Mouse (Mus musculus) lung, embryonic 14.5 days (tissue): Measurements from ENCODE around the gene Gucd1. TPM values are rescaled to one million over a fixed set of nuclear protein-coding genes. Genes with fewer than 3 reads are reported as not detected.
"Not testable (repeated sequence)": the region's sequence is repeated elsewhere in the genome, so short reads cannot be mapped to it uniquely, and the experiment has no call there.

Source experiments
- ATAC-seq: fragments of 200-750 bp; cut with Nextera tagmentation; 2 replicates; pipeline ENCODE4 v1.8.0; 2017; ENCODE audit warnings: mild to moderate bottlenecking, moderate TSS enrichment, moderate library complexity; ENCODE audit not compliant: insufficient read depth
- DNase-seq: peaks from one replicate; pipeline ENCODE4 v3.0.0-alpha.2; 2015
- H3K27ac ChIP-seq: fragments of 300-500 bp; sonication (generic); 2 replicates; pipeline ENCODE4 v1.5.1; 2014; ENCODE audit warnings: low read depth, mild to moderate bottlenecking, moderate library complexity
- H3K27me3 ChIP-seq: fragments of 300-500 bp; sonication (generic); 2 replicates; pipeline ENCODE4 v1.6.1; 2014; ENCODE audit warnings: low read length, control low read depth; ENCODE audit not compliant: insufficient read depth
- H3K36me3 ChIP-seq: fragments of 300-500 bp; sonication (generic); 2 replicates; pipeline ENCODE4 v1.6.1; 2014; ENCODE audit warnings: control low read depth; ENCODE audit not compliant: insufficient read depth
- H3K4me1 ChIP-seq: fragments of 300-500 bp; sonication (generic); 2 replicates; pipeline ENCODE4 v1.6.1; 2014; ENCODE audit warnings: antibody characterized with exemption, control low read depth; ENCODE audit not compliant: insufficient read depth
- H3K4me2 ChIP-seq: fragments of 300-500 bp; sonication (generic); 2 replicates; pipeline ENCODE4 v1.6.1; 2014; ENCODE audit warnings: mild to moderate bottlenecking
- H3K4me3 ChIP-seq: fragments of 300-500 bp; sonication (generic); 2 replicates; pipeline ENCODE4 v1.5.1; 2014; ENCODE audit warnings: low read depth, low read length
- H3K9ac ChIP-seq: fragments of 300-500 bp; sonication (generic); 2 replicates; pipeline ENCODE4 v1.6.1; 2014
- H3K9me3 ChIP-seq: fragments of 300-500 bp; sonication (generic); 2 replicates; pipeline ENCODE4 v1.6.1; 2016; ENCODE audit warnings: low read depth, low read length, control low read depth
- CTCF ChIP-seq: IDR thresholded peaks from 2 replicates; pipeline ENCODE4 v1.5.1; 2016; ENCODE audit warnings: antibody characterized with exemption, low read depth
- WGBS: fragments of 180-500 bp; shearing (Covaris S2); extraction: QIAGEN DNeasy Blood & Tissue Kit; methylation state at CpG from one replicate; pipeline ENCODE4 v1.1.7; 2014; 5-methylcytosine and 5-hydroxymethylcytosine counted together
- polyA plus RNA-seq: library from polyadenylated mRNA; unstranded; fragments of >200 nt; fragmentation: Nextera tagmentation; extraction: Ambion mirVana; gene quantifications from 2 replicates; pipeline ENCODE4 v1.2.1, GENCODE M21; 2014

Gucd1 gene
- polyA plus RNA-seq, 1 experiment from 2014 or later: 32.6 TPM

DNA sequence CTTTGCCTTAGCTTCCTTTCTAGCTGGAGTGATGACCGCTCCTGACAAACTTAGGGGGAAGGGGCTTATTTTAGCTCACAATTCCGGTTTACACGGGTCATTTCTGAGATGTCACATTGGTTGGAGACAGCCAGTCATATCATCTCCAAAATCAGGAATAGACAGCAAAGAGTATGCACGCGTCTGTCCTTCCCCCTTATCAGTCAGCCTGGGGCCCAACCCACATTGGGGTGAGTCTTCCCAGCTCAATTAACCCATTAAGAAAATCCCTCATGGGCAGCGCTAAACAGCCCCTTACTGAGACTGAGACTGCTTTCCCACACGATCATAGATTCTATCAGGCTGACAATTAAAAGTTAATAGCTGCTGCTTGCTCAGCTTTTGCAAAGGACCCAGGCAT is 3.4 kb downstream of the Gucd1 start:
- no peak overlapping the region for H3K4me3 ChIP-seq
- no peak for DNase-seq
- H3K9me3 ChIP-seq: no peaks in the 10 kb centered on the region
- WGBS: 61% methylated on average over 7 of the region's 7 CpGs
- no peak for TF ChIP-seq CTCF
- H3K4me2 ChIP-seq: no peak overlapping the region; the same call in 1 of the 2 replicates
- H3K36me3 ChIP-seq: peaks cover 30% of the 10 kb centered on the region
- no peak overlapping the region for H3K9ac ChIP-seq
- H3K4me1 ChIP-seq: 0 out of 2 replicates have a peak, but pooled peaks cover 6% of the 10 kb centered on the region
- no peaks in the 10 kb centered on the region for H3K27me3 ChIP-seq
- H3K27ac ChIP-seq: no peak overlapping the region
- ATAC-seq: no peak

GRCm38 (mm10) chr10:75513306-75514067 is 4.3 kb downstream of the Gucd1 start:
- H3K27ac ChIP-seq: no peak overlapping the region
- no peak overlapping the region for H3K4me2 ChIP-seq
- no peak overlapping the region for H3K4me3 ChIP-seq
- no peaks in the 10 kb centered on the region for H3K4me1 ChIP-seq
- no peak overlapping the region for H3K9ac ChIP-seq
- no peak for ATAC-seq
- no peaks in the 10 kb centered on the region for H3K27me3 ChIP-seq
- WGBS: 88% methylated on average over 8 of the region's 8 CpGs
- TF ChIP-seq CTCF: no peak
- peaks cover 35% of the 10 kb centered on the region for H3K36me3 ChIP-seq
- no peaks in the 10 kb centered on the region for H3K9me3 ChIP-seq
- DNase-seq: no peak

- DNase-seq: no peak
Measured at GRCm38 (mm10) chr10:75512796-75513195, 5.0 kb downstream of the Gucd1 start.

DNA sequence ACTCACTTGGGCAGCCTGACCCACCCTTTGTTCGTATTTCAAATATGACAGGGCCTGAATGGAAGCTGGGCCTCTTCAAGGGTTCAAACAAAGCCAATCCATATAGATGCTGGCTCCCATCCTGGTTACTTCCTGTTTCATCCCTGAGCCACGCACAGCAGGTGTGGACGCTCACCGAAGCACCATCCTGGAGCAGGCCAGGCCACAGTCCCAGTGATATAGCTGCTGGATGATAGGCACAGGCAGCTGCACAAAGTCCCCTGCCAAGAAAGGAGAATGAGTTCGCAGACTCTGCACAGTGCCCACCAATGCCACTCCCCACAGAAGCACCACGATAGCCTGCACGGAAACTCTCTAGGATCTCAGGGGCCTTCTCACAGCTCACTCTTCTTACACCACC is 5.9 kb downstream of the Gucd1 start:
- no peak for DNase-seq
- no peak for ATAC-seq
- no peak overlapping the region for H3K4me3 ChIP-seq
- no peak overlapping the region for H3K27ac ChIP-seq
- no peaks in the 10 kb centered on the region for H3K4me1 ChIP-seq
- no peak overlapping the region for H3K9ac ChIP-seq
- no peaks in the 10 kb centered on the region for H3K9me3 ChIP-seq
- no peak overlapping the region for H3K4me2 ChIP-seq
- WGBS: 88% methylated on average over 7 of the region's 7 CpGs
- no peaks in the 10 kb centered on the region for H3K27me3 ChIP-seq
- no peak for TF ChIP-seq CTCF
- H3K36me3 ChIP-seq: peaks cover 51% of the 10 kb centered on the region

More at GRCm38 (mm10) chr10:75512796-75513195, 5.0 kb downstream of the Gucd1 start:
- WGBS: 81% methylated on average over 7 of the region's 7 CpGs
- no peak for TF ChIP-seq CTCF
- Histone ChIP-seq H3K4me3 (no peak overlapping the region), H3K27ac (no peak overlapping the region), H3K27me3 (no peaks in the 10 kb centered on the region), H3K36me3 (peaks cover 42% of the 10 kb centered on the region), H3K4me2 (no peak overlapping the region), H3K9me3 (no peaks in the 10 kb centered on the region), H3K9ac (no peak overlapping the region), H3K4me1 (no peaks in the 10 kb centered on the region)
- no peak for ATAC-seq

GRCm38 (mm10) chr10:75511060-75511459 is 6.7 kb downstream of the Gucd1 start:
- TF ChIP-seq CTCF: no peak
- no peaks in the 10 kb centered on the region for H3K27me3 ChIP-seq
- H3K4me1 ChIP-seq: no peaks in the 10 kb centered on the region
- H3K27ac ChIP-seq: no peak overlapping the region
- 87% methylated on average over 9 of the region's 9 CpGs for WGBS
- ATAC-seq: no peak
- no peaks in the 10 kb centered on the region for H3K9me3 ChIP-seq
- H3K4me2 ChIP-seq: no peak overlapping the region
- peaks cover 57% of the 10 kb centered on the region for H3K36me3 ChIP-seq
- no peak overlapping the region for H3K4me3 ChIP-seq
- no peak overlapping the region for H3K9ac ChIP-seq
- DNase-seq: no peak

GRCm38 (mm10) chr10:75510446-75510845 is 7.3 kb downstream of the Gucd1 start:
- Histone ChIP-seq H3K27me3 (no peaks in the 10 kb centered on the region), H3K9me3 (no peaks in the 10 kb centered on the region), H3K9ac (no peak overlapping the region), H3K4me1 (no peaks in the 10 kb centered on the region), H3K36me3 (peaks cover 57% of the 10 kb centered on the region), H3K4me2 (no peak overlapping the region), H3K27ac (no peak overlapping the region), H3K4me3 (no peak overlapping the region)
- no peak for ATAC-seq
- DNase-seq: no peak
- TF ChIP-seq CTCF: no peak
- WGBS: 96% methylated on average over 7 of the region's 7 CpGs

GRCm38 (mm10) chr10:75505928-75506327 is 11.8 kb downstream of the Gucd1 start:
- H3K9me3 ChIP-seq, H3K4me2 ChIP-seq, ATAC-seq, H3K27ac ChIP-seq, H3K9ac ChIP-seq, H3K4me3 ChIP-seq, H3K27me3 ChIP-seq, H3K4me1 ChIP-seq, DNase-seq: not testable (repeated sequence)
- peaks cover 46% of the 10 kb centered on the region for H3K36me3 ChIP-seq
- WGBS: 92% methylated on average over 3 of the region's 3 CpGs
